Mouse (Mus musculus): ENCODE data around the gene Wdr45. TPM values are rescaled to one million over a fixed set of nuclear protein-coding genes. Genes with fewer than 3 reads are reported as not detected.

Gene Wdr45
- polyA plus RNA-seq, 1 experiment from 2014 or later = 19.5 TPM

GRCm38 (mm10) chrX:7765764-7766163, 51.6 kb downstream of the Wdr45 start:
- Histone ChIP-seq H3K36me3 (ENCODE audit: control insufficient read depth, insufficient read depth) (peaks cover 18% of the 10 kb centered on the region; the same call in 1 of the 2 replicates), H3K27ac (ENCODE audit: low read depth, low read length) (no peak overlapping the region; the same call in 1 of the 2 replicates), H3K27me3 (replicated peaks; ENCODE audit: control insufficient read depth, insufficient read depth, low read length) (no peaks in the 10 kb centered on the region), H3K4me2 (replicated peaks; ENCODE audit: low read depth) (peak overlapping the region; percentile 69), H3K9me3 (ENCODE audit: control insufficient read depth) (no peaks in the 10 kb centered on the region), H3K9ac (ENCODE audit: low read depth, low read length) (no peak overlapping the region), H3K4me1 (replicated peaks; ENCODE audit: control insufficient read depth, insufficient read depth, low read length) (no peaks in the 10 kb centered on the region), H3K4me3 (ENCODE audit: low read depth, low read length) (peak overlapping the region; percentile 20; the same call in 1 of the 2 replicates)
- 16% methylated on average over 11 of the region's 11 CpGs for WGBS
- TF ChIP-seq CTCF (IDR thresholded peaks at IDR 0.05; ENCODE audit: low read depth) = no peak
- peak; percentile 29; the same call in 1 of the 2 replicates for ATAC-seq

GRCm38 (mm10) chrX:7769302-7770017, 55.3 kb downstream of the Wdr45 start:
- no peak overlapping the region for H3K4me3 ChIP-seq (ENCODE audit: low read depth, low read length)
- H3K9me3 ChIP-seq (ENCODE audit: control insufficient read depth) = no peaks in the 10 kb centered on the region
- no peak overlapping the region for H3K27ac ChIP-seq (ENCODE audit: low read depth, low read length)
- ATAC-seq = no peak
- H3K27me3 ChIP-seq (replicated peaks; ENCODE audit: control insufficient read depth, insufficient read depth, low read length) = no peaks in the 10 kb centered on the region
- H3K9ac ChIP-seq (ENCODE audit: low read depth, low read length) = no peak overlapping the region
- no peak for TF ChIP-seq CTCF (IDR thresholded peaks at IDR 0.05; ENCODE audit: low read depth)
- H3K36me3 ChIP-seq (ENCODE audit: control insufficient read depth, insufficient read depth) = peaks cover 31% of the 10 kb centered on the region; the same call in 1 of the 2 replicates
- H3K4me1 ChIP-seq (replicated peaks; ENCODE audit: control insufficient read depth, insufficient read depth, low read length) = no peaks in the 10 kb centered on the region
- 91% methylated on average over 7 of the region's 7 CpGs for WGBS
- H3K4me2 ChIP-seq (replicated peaks; ENCODE audit: low read depth) = no peak overlapping the region

- TF ChIP-seq CTCF (IDR thresholded peaks at IDR 0.05; ENCODE audit: low read depth) = peak; percentile 53
- whole genome bisulfite sequencing = 50% methylated on average over 2 of the region's 2 CpGs
- Histone ChIP-seq H3K9me3 (ENCODE audit: control insufficient read depth) (no peaks in the 10 kb centered on the region), H3K27me3 (replicated peaks; ENCODE audit: control insufficient read depth, insufficient read depth, low read length) (no peaks in the 10 kb centered on the region), H3K4me1 (replicated peaks; ENCODE audit: control insufficient read depth, insufficient read depth, low read length) (no peaks in the 10 kb centered on the region), H3K27ac (ENCODE audit: low read depth, low read length) (no peak overlapping the region), H3K36me3 (ENCODE audit: control insufficient read depth, insufficient read depth) (peaks cover 24% of the 10 kb centered on the region; the same call in 1 of the 2 replicates), H3K4me3 (ENCODE audit: low read depth, low read length) (no peak overlapping the region), H3K4me2 (replicated peaks; ENCODE audit: low read depth) (no peak overlapping the region), H3K9ac (ENCODE audit: low read depth, low read length) (no peak overlapping the region)
- ATAC-seq = no peak
Observed at GRCm38 (mm10) chrX:7772766-7773165, 58.6 kb downstream of the Wdr45 start.

GRCm38 (mm10) chrX:7775501-7776205, 61.5 kb downstream of the Wdr45 start:
- ATAC-seq = no peak
- no peak for TF ChIP-seq CTCF (IDR thresholded peaks at IDR 0.05; ENCODE audit: low read depth)
- Histone ChIP-seq H3K4me3 (ENCODE audit: low read depth, low read length) (no peak overlapping the region), H3K9ac (ENCODE audit: low read depth, low read length) (no peak overlapping the region), H3K27ac (ENCODE audit: low read depth, low read length) (no peak overlapping the region), H3K36me3 (ENCODE audit: control insufficient read depth, insufficient read depth) (peaks cover 15% of the 10 kb centered on the region; the same call in 1 of the 2 replicates), H3K4me1 (replicated peaks; ENCODE audit: control insufficient read depth, insufficient read depth, low read length) (no peaks in the 10 kb centered on the region), H3K27me3 (replicated peaks; ENCODE audit: control insufficient read depth, insufficient read depth, low read length) (no peaks in the 10 kb centered on the region), H3K9me3 (ENCODE audit: control insufficient read depth) (no peaks in the 10 kb centered on the region), H3K4me2 (replicated peaks; ENCODE audit: low read depth) (no peak overlapping the region)
- WGBS = 74% methylated on average over 9 of the region's 9 CpGs

- ATAC-seq = no peak; the same call in 1 of the 2 replicates
- WGBS = 49% methylated on average over 8 of the region's 8 CpGs
- no peaks in the 10 kb centered on the region for H3K4me1 ChIP-seq (replicated peaks; ENCODE audit: control insufficient read depth, insufficient read depth, low read length)
Observed at GRCm38 (mm10) chrX:7776329-7777082, 62.4 kb downstream of the Wdr45 start.

More at GRCm38 (mm10) chrX:7776329-7777082, 62.4 kb downstream of the Wdr45 start:
- TF ChIP-seq CTCF (IDR thresholded peaks at IDR 0.05; ENCODE audit: low read depth) = peak; percentile 79
- H3K4me3 ChIP-seq (ENCODE audit: low read depth, low read length) = no peak overlapping the region
- H3K36me3 ChIP-seq (ENCODE audit: control insufficient read depth, insufficient read depth) = peaks cover 8% of the 10 kb centered on the region; the same call in 1 of the 2 replicates
- H3K9ac ChIP-seq (ENCODE audit: low read depth, low read length) = no peak overlapping the region
- no peak overlapping the region for H3K4me2 ChIP-seq (replicated peaks; ENCODE audit: low read depth)
- no peaks in the 10 kb centered on the region for H3K27me3 ChIP-seq (replicated peaks; ENCODE audit: control insufficient read depth, insufficient read depth, low read length)
- no peak overlapping the region for H3K27ac ChIP-seq (ENCODE audit: low read depth, low read length)
- no peaks in the 10 kb centered on the region for H3K9me3 ChIP-seq (ENCODE audit: control insufficient read depth)

Other genes starting within 250 kb of the Wdr45 start
- gene Foxp3, start 140.7 kb upstream of the Wdr45 start, polyA plus RNA-seq (2015; fragmentation: Nextera tagmentation; extraction: Ambion mirVana) = 0.05 TPM in 1 of 2 replicates, not detected in the other
- 0.56 and 0.83 TPM in 2 replicates for gene Ppp1r3f, start 140.1 kb upstream of the Wdr45 start, polyA plus RNA-seq (2015; fragmentation: Nextera tagmentation; extraction: Ambion mirVana)
- 21.9 and 24.8 TPM in 2 replicates for gene Ccdc22, start 108.8 kb upstream of the Wdr45 start, polyA plus RNA-seq (2015; fragmentation: Nextera tagmentation; extraction: Ambion mirVana)
- not detected in 2 replicates for gene Cacna1f, start 107.2 kb upstream of the Wdr45 start, polyA plus RNA-seq (2015; fragmentation: Nextera tagmentation; extraction: Ambion mirVana)
- gene Syp, start 75.9 kb upstream of the Wdr45 start, polyA plus RNA-seq (2015; fragmentation: Nextera tagmentation; extraction: Ambion mirVana) = 5.4 and 5.7 TPM in 2 replicates
- 3.4 and 4.3 TPM in 2 replicates for gene Prickle3, start 57.1 kb upstream of the Wdr45 start, polyA plus RNA-seq (2015; fragmentation: Nextera tagmentation; extraction: Ambion mirVana)
- gene Plp2, start 42.9 kb upstream of the Wdr45 start, polyA plus RNA-seq (2015; fragmentation: Nextera tagmentation; extraction: Ambion mirVana) = 113 and 124 TPM in 2 replicates
- gene Magix, start 33.1 kb upstream of the Wdr45 start, polyA plus RNA-seq (2015; fragmentation: Nextera tagmentation; extraction: Ambion mirVana) = 1.4 and 1.6 TPM in 2 replicates
- 13.8 and 14.6 TPM in 2 replicates for gene Gpkow, start 17.2 kb upstream of the Wdr45 start, polyA plus RNA-seq (2015; fragmentation: Nextera tagmentation; extraction: Ambion mirVana)
- not detected in 2 replicates for gene Gm45208, start 7.9 kb downstream of the Wdr45 start, polyA plus RNA-seq (2015; fragmentation: Nextera tagmentation; extraction: Ambion mirVana)
- 18.2 and 24.0 TPM in 2 replicates for gene Praf2, start 14.1 kb downstream of the Wdr45 start, polyA plus RNA-seq (2015; fragmentation: Nextera tagmentation; extraction: Ambion mirVana)
- 20.7 and 22.2 TPM in 2 replicates for gene Ccdc120, start 36.6 kb downstream of the Wdr45 start, polyA plus RNA-seq (2015; fragmentation: Nextera tagmentation; extraction: Ambion mirVana)
- gene Tfe3, start 48.2 kb downstream of the Wdr45 start, polyA plus RNA-seq (2015; fragmentation: Nextera tagmentation; extraction: Ambion mirVana) = 15.3 and 16.2 TPM in 2 replicates
- gene Gripap1, start 75.4 kb downstream of the Wdr45 start, polyA plus RNA-seq (2015; fragmentation: Nextera tagmentation; extraction: Ambion mirVana) = 17.6 and 22.2 TPM in 2 replicates
- 0.60 and 0.68 TPM in 2 replicates for gene Kcnd1, start 108.0 kb downstream of the Wdr45 start, polyA plus RNA-seq (2015; fragmentation: Nextera tagmentation; extraction: Ambion mirVana)
- 21.0 and 22.8 TPM in 2 replicates for gene Otud5, start 127.0 kb downstream of the Wdr45 start, polyA plus RNA-seq (2015; fragmentation: Nextera tagmentation; extraction: Ambion mirVana)
- 9.2 and 10.2 TPM in 2 replicates for gene Pim2, start 163.9 kb downstream of the Wdr45 start, polyA plus RNA-seq (2015; fragmentation: Nextera tagmentation; extraction: Ambion mirVana)
- 24.3 and 27.0 TPM in 2 replicates for gene Slc35a2, start 169.7 kb downstream of the Wdr45 start, polyA plus RNA-seq (2015; fragmentation: Nextera tagmentation; extraction: Ambion mirVana)
- gene Pqbp1, start 184.9 kb downstream of the Wdr45 start, polyA plus RNA-seq (2015; fragmentation: Nextera tagmentation; extraction: Ambion mirVana) = 63.1 and 64.3 TPM in 2 replicates
- gene Timm17b, start 185.0 kb downstream of the Wdr45 start, polyA plus RNA-seq (2015; fragmentation: Nextera tagmentation; extraction: Ambion mirVana) = 106 and 109 TPM in 2 replicates
- not detected in 2 replicates for gene Gm10491, start 193.5 kb downstream of the Wdr45 start, polyA plus RNA-seq (2015; fragmentation: Nextera tagmentation; extraction: Ambion mirVana)
- not detected in 2 replicates for gene Gm10490, start 195.2 kb downstream of the Wdr45 start, polyA plus RNA-seq (2015; fragmentation: Nextera tagmentation; extraction: Ambion mirVana)
- gene Pcsk1n, start 205.5 kb downstream of the Wdr45 start, polyA plus RNA-seq (2015; fragmentation: Nextera tagmentation; extraction: Ambion mirVana) = 17.5 and 18.0 TPM in 2 replicates
- gene Eras, start 214.3 kb downstream of the Wdr45 start, polyA plus RNA-seq (2015; fragmentation: Nextera tagmentation; extraction: Ambion mirVana) = not detected in 2 replicates
- gene Hdac6, start 233.6 kb downstream of the Wdr45 start, polyA plus RNA-seq (2015; fragmentation: Nextera tagmentation; extraction: Ambion mirVana) = 4.6 and 5.4 TPM in 2 replicates

Measured in intestine, postnatal 0 days (tissue).